Mouse (Mus musculus): ENCODE data around the gene Ropn1.

Ropn1 gene

DNA sequence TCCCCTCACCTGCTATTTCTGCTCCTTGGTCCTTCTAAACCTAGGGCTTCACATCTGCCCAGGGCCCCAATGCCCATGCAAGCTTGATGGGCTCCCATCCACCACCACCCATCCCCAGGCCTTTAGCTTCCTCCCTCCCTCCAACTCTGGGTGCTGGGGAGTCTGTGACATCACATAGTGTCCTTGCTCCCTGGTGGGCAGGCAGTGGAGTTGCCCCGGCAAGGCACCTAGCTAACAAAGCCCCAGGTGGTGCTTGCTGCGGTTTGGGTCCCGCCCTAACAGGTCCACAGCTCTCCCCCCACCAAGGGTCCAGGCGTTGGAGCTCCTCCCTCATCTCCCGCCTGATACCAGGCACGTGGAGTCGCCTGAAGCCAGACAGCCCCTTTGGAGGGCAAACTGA lies at the start of gene Ropn1:
Gene Ropn1 (plus strand): TSS at position 301 of the 400 bp plus-strand sequence.
- DNase-seq (ENCODE audit: low spot score in 2 of 2): no peak

DNA sequence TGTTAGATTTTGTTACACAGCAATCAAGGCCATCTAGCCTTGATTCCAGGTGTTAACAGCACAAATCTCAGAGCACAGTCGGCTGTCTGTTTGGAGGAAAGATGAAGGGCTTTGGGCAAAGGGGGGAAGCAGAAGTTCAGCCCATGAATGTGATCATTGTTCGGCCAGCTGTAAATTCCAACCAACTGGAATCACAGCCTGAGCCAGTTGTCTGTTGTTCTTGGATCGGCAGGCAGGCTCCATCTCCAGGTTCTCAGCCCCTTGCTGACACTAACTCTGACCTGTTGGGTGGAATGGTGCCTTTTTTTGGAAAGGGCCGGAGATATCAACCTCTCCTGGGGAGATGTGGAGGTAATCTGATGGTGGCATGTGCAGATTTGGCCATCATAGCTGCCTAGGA lies 47.8 kb upstream of the Ropn1 start:
- no peak for DNase-seq (ENCODE audit: low spot score in 2 of 2)

GRCm38 (mm10) chr16:34603076-34603475 lies 46.6 kb upstream of the Ropn1 start:
- no peak for DNase-seq (ENCODE audit: low spot score in 2 of 2)

DNA sequence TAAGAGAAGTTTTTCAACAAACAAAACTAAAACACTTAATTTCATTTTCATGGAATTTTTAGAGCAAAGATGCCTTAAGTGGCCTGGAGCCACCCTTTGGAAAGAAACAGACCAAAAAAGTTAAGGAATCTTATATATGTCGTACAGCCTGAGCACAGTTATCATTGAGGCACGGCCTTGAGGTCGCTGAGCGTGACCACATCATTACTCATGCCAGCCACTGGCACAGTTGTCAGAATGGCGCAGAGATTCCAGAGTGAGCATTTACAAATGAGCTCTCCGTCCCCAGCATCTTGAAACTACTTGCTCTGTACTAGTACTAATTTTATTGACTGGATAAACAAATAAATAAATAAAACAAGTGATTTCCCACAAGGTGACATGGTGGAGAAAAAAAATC lies 45.9 kb upstream of the Ropn1 start:
- no peak for DNase-seq (ENCODE audit: low spot score in 2 of 2)

DNA sequence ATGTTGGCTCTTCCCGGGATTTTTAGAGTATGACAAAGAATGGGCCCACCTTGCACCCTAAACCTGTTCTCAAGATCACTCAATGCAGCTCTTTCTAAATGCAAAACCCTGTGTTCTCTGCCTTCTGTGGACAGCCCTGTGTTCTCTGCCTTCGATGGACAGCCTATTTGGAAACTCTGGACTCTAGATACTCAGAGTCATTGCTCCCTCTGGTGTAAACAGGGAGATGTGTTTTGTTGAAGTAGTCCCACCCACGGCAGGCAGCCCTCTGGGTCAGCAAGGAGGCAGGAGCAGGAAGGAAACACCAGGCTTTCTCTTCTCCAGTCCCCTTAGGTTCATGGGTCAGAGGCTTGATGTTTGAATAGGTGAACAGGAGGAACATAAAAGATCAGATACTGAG lies 44.0 kb upstream of the Ropn1 start:
- DNase-seq (ENCODE audit: low spot score in 2 of 2): peak in 1 of 2 experiments; percentile 16

DNA sequence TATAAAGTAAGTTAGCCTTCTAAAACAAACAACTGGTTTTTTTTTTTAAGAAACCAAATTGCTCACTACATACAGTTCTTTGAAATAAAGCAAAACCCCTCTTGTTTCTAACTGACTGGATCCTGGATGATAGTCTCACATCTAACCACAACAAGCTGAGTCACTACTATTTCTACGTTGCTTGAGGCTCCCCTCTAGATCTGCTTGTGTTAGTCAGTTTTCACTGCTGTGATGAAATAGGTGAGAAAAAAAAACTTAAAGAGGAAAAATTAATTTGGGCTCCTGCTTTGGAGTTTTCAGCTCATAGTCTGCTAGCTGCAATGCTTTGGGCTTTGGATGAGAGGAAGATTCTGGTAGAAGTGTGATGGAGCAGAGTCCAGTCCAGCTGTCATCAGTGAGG lies 39.6 kb upstream of the Ropn1 start:
- DNase-seq (ENCODE audit: low spot score in 2 of 2): no peak

- no peak for DNase-seq (ENCODE audit: low spot score in 2 of 2)
These were observed 35.7 kb upstream of the Ropn1 start for GRCm38 (mm10) chr16:34614021-34614420.

DNA sequence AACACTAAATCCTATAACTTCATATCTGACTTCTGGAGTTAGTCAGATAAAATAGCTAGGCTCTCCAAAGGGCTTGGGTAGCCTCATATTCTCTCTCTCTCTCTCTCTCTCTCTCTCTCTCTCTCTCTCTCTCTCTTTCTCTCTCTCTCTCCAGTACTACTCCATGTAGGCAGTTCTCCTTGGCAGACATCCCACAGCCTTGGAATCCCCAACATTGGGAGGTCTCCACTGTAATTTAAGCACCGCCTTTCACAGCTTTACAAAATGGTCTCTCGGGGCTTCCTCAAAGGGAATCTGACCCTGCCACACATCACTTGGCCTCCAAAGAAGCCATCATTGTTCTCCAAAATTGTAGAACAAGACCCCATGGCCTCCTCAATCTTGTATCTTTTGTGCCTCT lies 22.1 kb upstream of the Ropn1 start:
- no peak for DNase-seq (ENCODE audit: low spot score in 2 of 2)

GRCm38 (mm10) chr16:34628397-34628796 lies 21.3 kb upstream of the Ropn1 start:
- DNase-seq (ENCODE audit: low spot score in 2 of 2): no peak

- no peak for DNase-seq (ENCODE audit: low spot score in 2 of 2)
These were observed 14.2 kb upstream of the Ropn1 start for GRCm38 (mm10) chr16:34635557-34635956.

DNA sequence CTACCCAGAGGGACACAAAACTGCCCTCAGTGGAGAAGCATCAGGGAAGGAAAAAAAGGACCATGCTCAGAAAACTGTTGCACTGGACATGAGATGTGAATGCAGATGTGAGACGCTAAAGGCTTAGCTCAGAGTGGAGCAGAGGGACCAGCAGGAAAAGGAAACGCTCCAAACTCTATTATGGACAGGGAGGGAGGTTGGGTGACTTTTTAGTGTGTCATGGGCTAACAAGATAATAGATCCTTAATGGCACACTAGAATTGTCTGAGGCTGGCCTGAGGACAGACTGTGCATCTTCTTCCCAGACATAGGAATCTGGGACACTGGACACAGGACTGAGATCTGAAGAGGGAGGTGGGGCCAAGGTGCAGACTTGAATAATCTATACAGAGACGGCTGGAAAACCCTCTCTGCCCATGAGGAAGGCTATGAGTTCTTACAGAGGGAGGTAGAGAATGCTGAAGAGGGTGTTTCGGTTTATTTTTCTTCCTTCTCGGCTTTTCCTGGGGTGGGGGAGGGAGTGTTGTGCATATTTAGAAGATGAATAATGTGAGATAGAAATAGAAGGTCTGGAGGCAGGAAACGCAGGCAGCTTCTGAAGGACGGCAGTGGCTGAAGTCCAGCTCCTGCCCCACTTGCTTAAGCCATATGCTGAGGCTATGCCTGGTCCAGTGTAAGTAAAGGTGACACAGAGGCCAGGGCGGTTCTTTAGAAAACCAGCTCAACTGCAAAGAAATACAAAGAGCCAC lies 6.0 kb upstream of the Ropn1 start:
- no peak for DNase-seq (ENCODE audit: low spot score in 2 of 2)

DNA sequence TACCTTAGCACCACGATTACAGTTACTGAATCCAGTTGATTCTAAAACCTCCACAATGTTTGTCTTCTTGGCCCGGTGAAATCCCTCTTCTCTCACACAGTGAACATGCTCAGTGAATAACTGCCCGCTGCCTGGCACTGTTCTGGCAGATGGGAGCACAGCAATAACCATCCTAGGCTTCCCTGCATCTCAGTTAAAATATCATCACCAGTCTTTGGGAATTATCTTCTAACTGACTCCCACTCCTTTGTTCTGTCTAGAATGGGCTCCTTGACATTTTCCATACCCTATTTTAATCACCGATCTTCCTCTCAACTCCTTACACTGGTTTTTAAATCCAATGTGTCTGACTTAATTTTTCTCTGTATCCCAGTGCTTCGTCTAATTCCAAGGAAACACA lies 3.3 kb downstream of the Ropn1 start:
- no peak for DNase-seq (ENCODE audit: low spot score in 2 of 2)

DNA sequence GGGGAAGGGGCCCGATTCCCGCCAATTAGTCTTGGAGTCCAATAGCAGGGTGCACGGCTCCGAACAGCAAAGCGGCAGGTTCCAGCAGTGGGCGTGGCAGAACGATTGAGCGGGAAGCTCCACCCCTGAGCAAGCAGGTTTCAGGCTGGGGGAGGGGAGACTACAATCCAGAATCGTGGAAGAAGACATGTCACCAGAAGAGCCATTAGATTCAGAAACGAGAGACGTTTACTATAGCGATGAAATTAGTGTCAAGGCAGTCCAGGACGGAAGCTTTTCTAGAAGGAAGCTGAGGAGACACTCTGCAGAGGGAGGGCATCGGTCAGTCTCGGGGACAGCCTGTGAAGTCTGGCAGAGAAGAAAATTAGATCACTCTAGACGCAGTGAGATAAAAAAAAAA lies 7.8 kb downstream of the Ropn1 start:
- DNase-seq (ENCODE audit: low spot score in 2 of 2): peak in 1 of 2 experiments; percentile 14

- no peak for DNase-seq (ENCODE audit: low spot score in 2 of 2)
These were observed 8.3 kb downstream of the Ropn1 start for GRCm38 (mm10) chr16:34657983-34658382.

GRCm38 (mm10) chr16:34658388-34658787 lies 8.7 kb downstream of the Ropn1 start:
- DNase-seq (ENCODE audit: low spot score in 2 of 2): no peak

- no peak for DNase-seq (ENCODE audit: low spot score in 2 of 2)
These were observed 14.8 kb downstream of the Ropn1 start for GRCm38 (mm10) chr16:34664553-34664952.

GRCm38 (mm10) chr16:34667031-34667726 lies 17.5 kb downstream of the Ropn1 start:
- DNase-seq (ENCODE audit: low spot score in 2 of 2): peak; percentile 46 to 59

GRCm38 (mm10) chr16:34668341-34668740 lies 18.6 kb downstream of the Ropn1 start:
- DNase-seq (ENCODE audit: low spot score in 2 of 2): no peak

GRCm38 (mm10) chr16:34671966-34672365 lies 22.2 kb downstream of the Ropn1 start:
- DNase-seq (ENCODE audit: low spot score in 2 of 2): no peak

DNA sequence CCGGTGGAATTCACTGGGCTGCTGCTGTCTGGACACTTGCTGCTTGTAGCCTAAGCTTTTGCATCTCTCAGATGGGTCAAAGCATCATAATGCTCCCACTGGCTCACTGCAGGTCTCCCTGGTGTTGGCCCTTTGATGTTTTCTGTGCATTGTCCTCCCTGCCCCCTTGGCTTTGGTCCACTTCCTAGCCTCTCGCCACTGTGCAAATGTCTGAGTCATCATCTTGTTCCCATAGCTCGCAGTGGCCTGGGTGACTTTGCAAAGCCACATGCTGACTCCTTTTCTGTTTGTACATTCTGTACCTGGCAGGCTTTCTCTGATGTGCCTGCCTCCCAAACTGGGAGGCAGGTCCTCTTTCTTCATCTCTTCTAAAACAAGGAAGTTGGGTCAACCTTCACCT lies 23.1 kb downstream of the Ropn1 start:
- DNase-seq (ENCODE audit: low spot score in 2 of 2): peak; percentile 25 to 39

- no peak for DNase-seq (ENCODE audit: low spot score in 2 of 2)
These were observed 24.6 kb downstream of the Ropn1 start for GRCm38 (mm10) chr16:34674365-34674764.

DNA sequence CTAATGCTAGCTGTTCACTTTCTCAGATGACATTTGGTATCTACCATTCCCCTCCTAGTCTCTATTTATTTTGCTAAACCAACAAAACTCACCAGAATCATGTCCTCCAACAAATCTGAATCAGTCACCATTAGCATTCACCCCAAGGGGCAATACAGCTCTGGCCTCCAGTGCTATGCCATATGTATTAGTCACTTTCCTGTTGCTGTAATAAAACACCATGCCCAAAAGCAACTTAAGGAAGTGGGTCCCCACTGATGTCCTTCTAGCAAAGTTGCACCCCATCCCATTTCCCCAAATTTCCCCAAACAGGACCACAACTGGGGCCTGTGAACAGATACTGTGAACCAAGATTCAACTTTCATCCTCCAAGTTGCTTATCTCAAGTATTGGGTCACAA lies 32.1 kb downstream of the Ropn1 start:
- no peak for DNase-seq (ENCODE audit: low spot score in 2 of 2)

GRCm38 (mm10) chr16:34689879-34690278 lies 40.2 kb downstream of the Ropn1 start:
- DNase-seq (ENCODE audit: low spot score in 2 of 2): no peak

All from urinary bladder, postnatal 36 days (tissue).